Mouse (Mus musculus): ENCODE results near the gene Ccl28. TPM values are rescaled to one million over a fixed set of nuclear protein-coding genes. Genes with fewer than 3 reads are reported as not detected.

The Ccl28 gene
- total and polyA plus RNA-seq, 3 experiments: 0.04 to 0.27 (median 0.11) TPM

DNA sequence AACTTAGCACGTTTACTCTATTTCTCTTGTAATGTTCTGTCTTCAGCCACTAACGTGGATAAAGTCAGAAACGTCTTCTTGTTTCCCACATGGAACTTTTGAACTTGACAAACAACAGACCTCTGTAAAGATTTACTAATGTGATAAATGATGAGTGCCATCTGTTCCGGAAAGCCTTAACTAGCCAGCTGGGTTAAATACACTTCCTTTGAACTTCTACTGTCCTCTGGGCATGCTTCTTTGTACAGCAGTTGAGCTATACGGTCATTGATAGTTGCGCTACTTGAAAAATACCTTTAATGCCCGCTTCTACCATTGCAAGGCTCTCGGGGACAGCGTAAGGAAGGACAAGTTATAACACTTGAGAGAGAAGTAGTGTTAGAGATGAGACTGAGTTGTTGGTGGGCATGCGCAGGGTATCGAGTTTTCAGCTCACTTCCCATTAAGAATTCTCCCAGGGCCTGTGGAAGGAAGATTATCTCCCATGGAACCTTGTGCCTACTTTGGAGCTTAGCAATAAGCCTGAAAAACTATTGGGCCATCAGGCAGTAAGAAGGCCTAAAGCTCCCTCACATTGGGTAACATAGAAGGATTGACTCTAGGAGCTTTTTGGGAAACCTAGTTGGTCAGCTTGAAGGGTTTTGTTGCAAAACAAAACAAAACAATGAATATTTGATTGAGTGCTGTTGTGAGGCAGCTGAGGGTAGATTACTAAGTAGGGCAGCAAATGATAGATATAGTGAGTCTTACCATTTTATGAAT, 61.0 kb downstream of the Ccl28 start:
- DNase-seq (ENCODE audit: extremely low read depth): no peak
- dilution Hi-C loops (cut with MboI; ENCODE audit: extremely low pct_ligation_motif_present, extremely low pct_unique_long_range_greater_than_20kb, low sequenced_read_pairs): no loop called here
- Histone ChIP-seq H3K4me3 (replicated peaks in 1 of 3; ENCODE audit: low read depth in 2 of 3, low read length in 2 of 3, poor library complexity in 1 of 3) (no peak overlapping the region), H3K4me2 (ENCODE audit: insufficient read depth, low read depth, poor library complexity, severe bottlenecking) (no peak overlapping the region), H3K4me1 (ENCODE audit: control insufficient read depth in 1 of 2, insufficient read depth in 2 of 2) (peaks cover 8 to 22% of the 10 kb centered on the region in 2 experiments; a peak in 3 of 4 replicates), H3K27me3 (replicated peaks) (no peaks in the 10 kb centered on the region), H3K9me3 (replicated peaks; ENCODE audit: low read length) (no peaks in the 10 kb centered on the region), H3K36me3 (replicated peaks in 1 of 2; ENCODE audit: control insufficient read depth in 1 of 2, insufficient read depth in 1 of 2, low read length in 1 of 2) (no peaks in the 10 kb centered on the region), H3K9ac (ENCODE audit: insufficient read depth, low read depth) (no peak overlapping the region), H3K79me2 (replicated peaks; ENCODE audit: control insufficient read depth, extremely low read depth, insufficient read depth, poor library complexity, severe bottlenecking) (no peaks in the 10 kb centered on the region), H3K27ac (ENCODE audit: insufficient read depth, low read depth) (no peak overlapping the region)
- in situ Hi-C loops (cut with MboI; ENCODE audit: low pct_ligation_motif_present, low pct_unique_long_range_greater_than_20kb, low sequenced_read_pairs): no loop called here
- TF ChIP-seq ZKSCAN1 (IDR thresholded peaks at IDR 0.05; ENCODE audit: borderline replicate concordance, low read depth, low read length) (no peak), BHLHE40 (IDR thresholded peaks at IDR 0.05; ENCODE audit: low read depth, low read length) (no peak), USF2 (conservative IDR thresholded peaks at IDR 0.05; ENCODE audit: low read depth, low read length) (no peak), POLR2A (IDR thresholded peaks at IDR 0.05; ENCODE audit: low read depth, low read length) (no peak), EP300 (IDR thresholded peaks at IDR 0.05; ENCODE audit: low read length) (no peak), SIN3A (IDR thresholded peaks at IDR 0.05; ENCODE audit: low read length) (no peak), USF1 (IDR thresholded peaks at IDR 0.05; ENCODE audit: low read depth, low read length) (no peak), GABPA (IDR thresholded peaks at IDR 0.05; ENCODE audit: insufficient replicate concordance, low read depth, low read length) (no peak), JUND (conservative IDR thresholded peaks at IDR 0.05; ENCODE audit: low read depth, low read length) (no peak), ETS1 (conservative IDR thresholded peaks at IDR 0.05; ENCODE audit: low read depth, low read length) (no peak), TCF12 (IDR thresholded peaks at IDR 0.05; ENCODE audit: low read depth, low read length) (no peak), CHD2 (IDR thresholded peaks at IDR 0.05; ENCODE audit: low read length) (no peak), IRF4 (IDR thresholded peaks at IDR 0.05; ENCODE audit: low read depth, low read length) (no peak), HCFC1 (IDR thresholded peaks at IDR 0.05; ENCODE audit: low read depth, low read length) (no peak), UBTF (IDR thresholded peaks at IDR 0.05; ENCODE audit: low read depth, low read length) (no peak)

- Histone ChIP-seq H3K4me1 (ENCODE audit: control insufficient read depth in 1 of 2, insufficient read depth in 2 of 2) (peaks cover 11 to 36% of the 10 kb centered on the region in 2 experiments; a peak in 3 of 4 replicates), H3K79me2 (replicated peaks; ENCODE audit: control insufficient read depth, extremely low read depth, insufficient read depth, poor library complexity, severe bottlenecking) (peaks cover 39% of the 10 kb centered on the region), H3K27me3 (replicated peaks) (no peaks in the 10 kb centered on the region), H3K9me3 (replicated peaks; ENCODE audit: low read length) (no peaks in the 10 kb centered on the region), H3K36me3 (replicated peaks in 1 of 2; ENCODE audit: control insufficient read depth in 1 of 2, insufficient read depth in 1 of 2, low read length in 1 of 2) (no peaks in the 10 kb centered on the region), H3K4me2 (ENCODE audit: insufficient read depth, low read depth, poor library complexity, severe bottlenecking) (no peak overlapping the region), H3K4me3 (replicated peaks in 1 of 3; ENCODE audit: low read depth in 2 of 3, low read length in 2 of 3, poor library complexity in 1 of 3) (peak overlapping the region in 2 of 3 experiments; percentile 95 to 97), H3K27ac (ENCODE audit: insufficient read depth, low read depth) (no peak overlapping the region), H3K9ac (ENCODE audit: insufficient read depth, low read depth) (no peak overlapping the region; the same call in 1 of the 2 replicates)
- in situ Hi-C loops (cut with MboI; ENCODE audit: low pct_ligation_motif_present, low pct_unique_long_range_greater_than_20kb, low sequenced_read_pairs) (no loop called here), dilution Hi-C loops (cut with MboI; ENCODE audit: extremely low pct_ligation_motif_present, extremely low pct_unique_long_range_greater_than_20kb, low sequenced_read_pairs) (no loop called here)
- TF ChIP-seq NELFE (IDR thresholded peaks at IDR 0.05; ENCODE audit: low read depth, low read length) (no peak), MXI1 (IDR thresholded peaks at IDR 0.05; ENCODE audit: low read depth, low read length) (0 out of 2 replicates have a peak, but pooled peaks have one; percentile 24), SIN3A (IDR thresholded peaks at IDR 0.05; ENCODE audit: low read length) (peak; percentile 83; the same call in 1 of the 2 replicates)
- no peak for DNase-seq (ENCODE audit: extremely low read depth)
These were observed 66.1 kb downstream of the Ccl28 start for GRCm38 (mm10) chr13:119689709-119690038.

Measured in CH12.LX (cell line).